Mouse (Mus musculus): Measurements from ENCODE around the gene Dus1l. TPM values are rescaled to one million over a fixed set of nuclear protein-coding genes. Genes with fewer than 3 reads are reported as not detected.

The Dus1l gene
- polyA plus RNA-seq, 1 experiment from 2014 or later: 59.7 TPM

DNA sequence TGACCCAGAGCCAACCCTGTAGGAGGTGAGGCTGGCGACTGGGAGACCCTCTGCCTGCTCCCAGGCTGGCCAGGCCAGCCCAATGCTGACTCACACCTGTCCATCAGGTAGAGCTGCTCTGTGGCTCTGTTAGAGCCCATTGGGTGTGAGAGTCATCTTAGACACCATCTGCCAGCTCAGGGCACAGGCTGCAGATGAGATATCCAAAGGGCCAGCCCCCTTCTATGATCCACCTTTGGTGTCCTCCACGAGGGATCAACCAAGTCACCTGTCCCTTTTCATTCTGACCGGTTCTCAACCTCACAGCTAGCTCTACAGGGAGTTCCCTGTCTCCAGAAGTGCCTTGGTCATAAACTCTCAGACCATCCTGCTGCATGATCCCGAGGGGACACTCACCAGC, 26.1 kb upstream of the Dus1l start:
- Histone ChIP-seq H3K9me3 (ENCODE audit: control insufficient read depth, low read depth, low read length) (no peaks in the 10 kb centered on the region), H3K27me3 (ENCODE audit: control insufficient read depth, insufficient read depth, low read length) (no peaks in the 10 kb centered on the region), H3K27ac (ENCODE audit: low read length) (no peak overlapping the region), H3K4me1 (ENCODE audit: control insufficient read depth, insufficient read depth, low read length) (peaks cover 29% of the 10 kb centered on the region), H3K4me3 (ENCODE audit: low read depth, low read length) (peak overlapping the region; percentile 94), H3K4me2 (replicated peaks; ENCODE audit: low read depth, low read length) (peak overlapping the region; percentile 97), H3K9ac (replicated peaks; ENCODE audit: low read depth, low read length) (peak overlapping the region; percentile 92; the same call in 1 of the 2 replicates), H3K36me3 (ENCODE audit: control insufficient read depth, insufficient read depth, low read length) (peaks cover 54% of the 10 kb centered on the region)
- WGBS: 46% methylated on average over 4 of the region's 4 CpGs
- ATAC-seq (ENCODE audit: insufficient number of reproducible peaks, insufficient read depth, low FRiP score, low read depth): no peak

DNA sequence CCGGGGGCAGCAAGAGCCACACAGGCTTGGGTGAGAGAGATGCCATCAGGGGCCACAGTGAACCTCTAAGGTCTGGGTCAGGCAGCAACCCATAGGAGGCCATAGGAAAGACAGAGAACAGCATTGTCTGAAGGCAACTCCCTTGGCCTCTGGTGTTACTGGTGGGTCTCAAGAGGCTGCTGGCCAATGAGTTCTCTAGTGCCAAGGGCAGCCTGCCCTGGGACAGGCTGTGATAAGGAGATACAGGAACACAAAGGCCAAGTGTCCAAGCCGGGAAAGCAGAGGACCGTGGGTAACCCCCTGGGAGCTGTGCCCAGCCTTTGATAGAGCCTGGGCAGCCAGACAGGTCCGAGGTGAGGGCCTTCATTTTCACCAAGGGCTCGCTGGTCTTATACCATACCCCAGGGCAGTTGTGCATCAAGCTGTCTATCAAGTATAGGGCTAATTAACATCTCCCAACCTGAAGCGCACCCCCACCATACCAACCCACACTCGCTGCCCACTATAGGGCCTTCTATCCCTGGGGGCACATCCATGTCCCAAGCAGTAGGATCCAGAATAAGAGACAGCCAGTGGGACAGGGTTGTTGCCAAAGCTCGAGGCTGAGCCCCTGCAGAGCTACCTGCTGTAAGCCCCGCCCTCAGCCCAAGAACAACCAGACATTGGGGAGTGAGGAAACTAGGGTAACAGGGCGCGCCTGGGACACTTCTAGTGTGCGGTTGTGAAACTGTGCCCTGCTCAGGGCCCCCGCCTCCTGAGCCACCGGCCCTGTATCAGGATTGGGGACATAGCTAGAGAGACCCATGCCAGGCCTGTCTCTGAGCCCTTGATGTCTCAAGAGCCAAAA, 25.1 kb upstream of the Dus1l start:
- Histone ChIP-seq H3K27me3 (ENCODE audit: control insufficient read depth, insufficient read depth, low read length) (no peaks in the 10 kb centered on the region), H3K9ac (replicated peaks; ENCODE audit: low read depth, low read length) (peak overlapping the region; percentile 92; the same call in 1 of the 2 replicates), H3K4me3 (ENCODE audit: low read depth, low read length) (peak overlapping the region; percentile 94), H3K36me3 (ENCODE audit: control insufficient read depth, insufficient read depth, low read length) (peaks cover 63% of the 10 kb centered on the region), H3K27ac (ENCODE audit: low read length) (no peak overlapping the region), H3K4me2 (replicated peaks; ENCODE audit: low read depth, low read length) (peak overlapping the region; percentile 97; the same call in 1 of the 2 replicates), H3K4me1 (ENCODE audit: control insufficient read depth, insufficient read depth, low read length) (peaks cover 29% of the 10 kb centered on the region), H3K9me3 (ENCODE audit: control insufficient read depth, low read depth, low read length) (no peaks in the 10 kb centered on the region)
- no peak for ATAC-seq (ENCODE audit: insufficient number of reproducible peaks, insufficient read depth, low FRiP score, low read depth)
- WGBS: 82% methylated on average over 14 of the region's 14 CpGs

DNA sequence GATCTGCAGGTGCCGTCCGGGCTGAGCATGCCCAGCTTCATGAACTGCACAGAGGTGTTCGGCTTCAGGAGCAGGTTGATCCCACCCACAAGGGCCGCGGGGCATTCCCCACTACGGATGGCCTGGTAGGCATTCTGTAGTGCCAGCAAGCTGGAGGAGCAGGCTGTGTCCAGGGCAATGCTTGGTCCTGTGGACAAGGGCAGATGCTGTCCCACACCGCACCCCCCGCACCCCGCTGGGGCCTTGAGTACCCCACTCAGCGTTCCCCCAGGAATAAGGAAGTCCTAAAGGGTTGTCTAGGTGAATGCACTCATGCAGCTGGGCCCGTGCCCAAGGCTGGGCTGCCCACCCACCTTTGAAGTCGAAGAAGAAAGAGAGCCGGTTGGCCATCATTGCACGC, 24.3 kb upstream of the Dus1l start:
- no peaks in the 10 kb centered on the region for H3K27me3 ChIP-seq (ENCODE audit: control insufficient read depth, insufficient read depth, low read length)
- WGBS: 94% methylated on average over 14 of the region's 14 CpGs
- H3K9me3 ChIP-seq (ENCODE audit: control insufficient read depth, low read depth, low read length): no peaks in the 10 kb centered on the region
- no peak overlapping the region for H3K9ac ChIP-seq (replicated peaks; ENCODE audit: low read depth, low read length)
- H3K4me2 ChIP-seq (replicated peaks; ENCODE audit: low read depth, low read length): no peak overlapping the region
- no peak for ATAC-seq (ENCODE audit: insufficient number of reproducible peaks, insufficient read depth, low FRiP score, low read depth)
- no peak overlapping the region for H3K4me3 ChIP-seq (ENCODE audit: low read depth, low read length)
- H3K4me1 ChIP-seq (ENCODE audit: control insufficient read depth, insufficient read depth, low read length): peaks cover 26% of the 10 kb centered on the region
- H3K36me3 ChIP-seq (ENCODE audit: control insufficient read depth, insufficient read depth, low read length): peaks cover 69% of the 10 kb centered on the region
- H3K27ac ChIP-seq (ENCODE audit: low read length): no peak overlapping the region

- no peaks in the 10 kb centered on the region for H3K27me3 ChIP-seq (ENCODE audit: control insufficient read depth, insufficient read depth, low read length)
- peaks cover 18% of the 10 kb centered on the region for H3K4me1 ChIP-seq (ENCODE audit: control insufficient read depth, insufficient read depth, low read length)
- peaks cover 79% of the 10 kb centered on the region for H3K36me3 ChIP-seq (ENCODE audit: control insufficient read depth, insufficient read depth, low read length)
- H3K9me3 ChIP-seq (ENCODE audit: control insufficient read depth, low read depth, low read length): no peaks in the 10 kb centered on the region
- no peak overlapping the region for H3K9ac ChIP-seq (replicated peaks; ENCODE audit: low read depth, low read length)
- H3K27ac ChIP-seq (ENCODE audit: low read length): no peak overlapping the region
- H3K4me3 ChIP-seq (ENCODE audit: low read depth, low read length): no peak overlapping the region
- no peak for ATAC-seq (ENCODE audit: insufficient number of reproducible peaks, insufficient read depth, low FRiP score, low read depth)
- WGBS: 92% methylated on average over 6 of the region's 6 CpGs
- no peak overlapping the region for H3K4me2 ChIP-seq (replicated peaks; ENCODE audit: low read depth, low read length)
Measured at GRCm38 (mm10) chr11:120819556-120819955, 23.4 kb upstream of the Dus1l start.

GRCm38 (mm10) chr11:120818251-120818650, 22.0 kb upstream of the Dus1l start:
- H3K4me3 ChIP-seq (ENCODE audit: low read depth, low read length): no peak overlapping the region
- ATAC-seq (ENCODE audit: insufficient number of reproducible peaks, insufficient read depth, low FRiP score, low read depth): no peak
- WGBS: 97% methylated on average over 13 of the region's 13 CpGs
- no peaks in the 10 kb centered on the region for H3K27me3 ChIP-seq (ENCODE audit: control insufficient read depth, insufficient read depth, low read length)
- H3K4me2 ChIP-seq (replicated peaks; ENCODE audit: low read depth, low read length): no peak overlapping the region
- H3K9me3 ChIP-seq (ENCODE audit: control insufficient read depth, low read depth, low read length): no peaks in the 10 kb centered on the region
- no peak overlapping the region for H3K9ac ChIP-seq (replicated peaks; ENCODE audit: low read depth, low read length)
- H3K27ac ChIP-seq (ENCODE audit: low read length): no peak overlapping the region
- H3K4me1 ChIP-seq (ENCODE audit: control insufficient read depth, insufficient read depth, low read length): peaks cover 18% of the 10 kb centered on the region
- H3K36me3 ChIP-seq (ENCODE audit: control insufficient read depth, insufficient read depth, low read length): peaks cover 92% of the 10 kb centered on the region

DNA sequence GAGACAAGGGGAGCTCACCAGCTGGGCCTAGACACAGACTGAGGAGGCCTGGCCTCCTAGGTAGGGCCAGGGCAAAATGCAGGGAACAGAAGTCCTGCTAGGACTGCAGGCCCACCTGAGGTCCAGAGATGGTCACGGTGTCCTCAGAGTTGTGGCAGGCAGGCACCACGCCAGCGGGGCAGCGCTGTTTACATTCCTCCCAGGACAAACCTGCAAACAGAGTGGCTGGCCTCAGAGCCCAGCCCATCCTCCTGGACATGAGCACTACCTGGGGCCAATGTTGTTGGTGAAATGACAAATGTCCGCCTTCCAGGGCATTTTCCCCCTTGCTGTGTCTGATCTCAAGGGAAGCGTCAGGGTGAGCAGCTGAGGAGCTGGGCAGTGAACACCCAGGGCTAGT, 21.2 kb upstream of the Dus1l start:
- no peak overlapping the region for H3K4me3 ChIP-seq (ENCODE audit: low read depth, low read length)
- H3K27ac ChIP-seq (ENCODE audit: low read length): no peak overlapping the region
- H3K4me1 ChIP-seq (ENCODE audit: control insufficient read depth, insufficient read depth, low read length): peaks cover 12% of the 10 kb centered on the region
- 81% methylated on average over 6 of the region's 6 CpGs for WGBS
- H3K36me3 ChIP-seq (ENCODE audit: control insufficient read depth, insufficient read depth, low read length): peaks cover 100% of the 10 kb centered on the region
- no peak for ATAC-seq (ENCODE audit: insufficient number of reproducible peaks, insufficient read depth, low FRiP score, low read depth)
- no peak overlapping the region for H3K4me2 ChIP-seq (replicated peaks; ENCODE audit: low read depth, low read length)
- H3K9ac ChIP-seq (replicated peaks; ENCODE audit: low read depth, low read length): no peak overlapping the region
- H3K9me3 ChIP-seq (ENCODE audit: control insufficient read depth, low read depth, low read length): no peaks in the 10 kb centered on the region
- no peaks in the 10 kb centered on the region for H3K27me3 ChIP-seq (ENCODE audit: control insufficient read depth, insufficient read depth, low read length)

DNA sequence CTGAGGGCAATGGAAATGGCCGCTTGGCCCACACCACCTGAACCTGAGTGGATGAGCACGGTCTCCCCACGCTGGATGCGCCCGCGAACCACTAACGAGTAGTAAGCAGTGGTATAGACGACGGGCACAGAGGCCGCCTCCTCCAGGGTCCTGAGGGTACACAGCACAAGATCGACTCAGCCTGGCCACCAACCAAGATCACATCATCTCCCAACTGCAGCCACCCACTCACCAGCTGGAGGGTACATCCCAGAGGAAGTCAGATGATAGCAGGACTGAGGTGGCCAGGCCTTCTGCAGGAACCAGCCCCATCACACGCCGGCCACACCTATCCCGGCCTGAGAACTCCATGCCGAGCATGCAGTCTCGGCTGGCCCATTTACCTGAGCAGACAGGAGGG, 15.9 kb upstream of the Dus1l start:
- Histone ChIP-seq H3K9me3 (ENCODE audit: control insufficient read depth, low read depth, low read length) (no peaks in the 10 kb centered on the region), H3K27ac (ENCODE audit: low read length) (no peak overlapping the region), H3K36me3 (ENCODE audit: control insufficient read depth, insufficient read depth, low read length) (peaks cover 99% of the 10 kb centered on the region), H3K27me3 (ENCODE audit: control insufficient read depth, insufficient read depth, low read length) (no peaks in the 10 kb centered on the region), H3K9ac (replicated peaks; ENCODE audit: low read depth, low read length) (no peak overlapping the region), H3K4me1 (ENCODE audit: control insufficient read depth, insufficient read depth, low read length) (no peaks in the 10 kb centered on the region), H3K4me3 (ENCODE audit: low read depth, low read length) (no peak overlapping the region), H3K4me2 (replicated peaks; ENCODE audit: low read depth, low read length) (no peak overlapping the region)
- 94% methylated on average over 16 of the region's 16 CpGs for WGBS
- no peak for ATAC-seq (ENCODE audit: insufficient number of reproducible peaks, insufficient read depth, low FRiP score, low read depth)

DNA sequence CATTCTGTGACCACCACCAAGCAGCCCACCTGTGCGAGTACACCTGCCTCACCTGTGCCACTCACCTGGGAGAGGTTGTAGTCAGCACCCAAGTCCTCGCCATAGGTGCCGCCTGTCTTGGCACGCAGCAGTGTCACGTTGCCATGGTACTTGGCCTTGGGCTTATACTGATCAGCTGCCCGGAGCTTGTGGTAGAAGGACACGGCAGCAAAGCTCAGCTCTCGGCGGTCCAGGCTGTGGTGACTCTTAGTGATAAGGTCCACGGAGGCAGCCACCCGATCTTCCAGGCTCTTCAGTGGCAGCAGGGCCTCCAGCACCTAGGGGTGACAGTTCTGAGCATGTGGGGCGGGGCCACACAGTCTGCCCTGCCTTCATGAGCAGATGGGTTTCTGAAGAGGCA, 11.8 kb upstream of the Dus1l start:
- Histone ChIP-seq H3K27ac (ENCODE audit: low read length) (no peak overlapping the region), H3K27me3 (ENCODE audit: control insufficient read depth, insufficient read depth, low read length) (no peaks in the 10 kb centered on the region), H3K4me2 (replicated peaks; ENCODE audit: low read depth, low read length) (no peak overlapping the region), H3K4me1 (ENCODE audit: control insufficient read depth, insufficient read depth, low read length) (no peaks in the 10 kb centered on the region), H3K36me3 (ENCODE audit: control insufficient read depth, insufficient read depth, low read length) (peaks cover 77% of the 10 kb centered on the region), H3K9me3 (ENCODE audit: control insufficient read depth, low read depth, low read length) (no peaks in the 10 kb centered on the region), H3K9ac (replicated peaks; ENCODE audit: low read depth, low read length) (no peak overlapping the region), H3K4me3 (ENCODE audit: low read depth, low read length) (no peak overlapping the region)
- 91% methylated on average over 12 of the region's 12 CpGs for WGBS
- ATAC-seq (ENCODE audit: insufficient number of reproducible peaks, insufficient read depth, low FRiP score, low read depth): no peak

Data from stomach, embryonic 14.5 days (tissue).